Comparison of ENCODE assay signal across 9 mouse cellular contexts in the genomic region with DNA sequence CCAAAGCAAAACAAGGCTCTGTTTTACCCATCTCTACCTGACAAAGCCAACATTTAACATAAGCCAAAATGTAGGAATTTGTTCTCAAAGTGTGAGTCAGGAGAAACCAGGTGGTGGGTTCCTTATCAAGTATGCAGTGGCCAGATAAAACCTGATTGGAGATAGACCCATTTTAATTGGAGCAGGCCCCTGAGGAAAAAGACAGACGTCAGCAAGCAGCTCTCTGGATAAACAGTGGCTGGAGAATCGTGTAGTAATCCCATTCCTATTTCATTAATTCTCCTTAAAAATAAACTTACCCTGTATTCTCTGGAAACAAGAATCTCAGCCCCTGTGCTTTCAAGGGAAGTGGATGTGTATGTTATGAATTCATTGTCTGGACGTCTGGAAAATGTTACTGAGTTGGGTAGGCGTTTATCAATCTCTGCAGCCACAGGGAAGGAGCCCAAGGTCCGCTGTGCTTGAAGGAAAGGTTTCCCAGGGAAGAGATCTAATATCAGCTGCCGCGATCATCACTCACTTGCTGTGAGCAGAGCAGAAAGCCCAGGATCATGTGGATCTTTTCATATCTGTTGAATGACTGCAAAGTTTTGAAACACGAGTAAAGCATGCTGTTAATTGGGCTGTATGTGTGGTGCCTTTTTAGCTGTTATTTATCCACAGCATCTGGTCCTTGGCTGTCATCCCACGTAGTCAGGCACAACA.
DNase-seq lines count a peak whose midpoint lies in the region; ATAC-seq and TF ChIP-seq lines count a peak whose summit lies in the region.
"Had no signal": no experiment of that assay in that cellular context is flagged by ENCODE, and none has a peak within 500 bp of the region (broad histone marks: within the 10 kb centered on the region; RNA-seq: fewer than 3 reads in every experiment).

No protein-coding gene starts in this region.

- H3K4me3 ChIP-seq in gastrocnemius, adult 2 months = 0 out of 2 replicates have a peak overlapping the region, but pooled peaks have one; percentile 11
- no peak overlapping the region for H3K4me3 ChIP-seq in midbrain, postnatal 0 days (ENCODE audit: low read depth, low read length)
- H3K4me3 ChIP-seq in midbrain, embryonic 15.5 days = no peak overlapping the region
- H3K4me3 ChIP-seq in kidney, postnatal 0 days (replicated peaks; ENCODE audit: low read depth, low read length) = no peak overlapping the region
- H3K4me3 ChIP-seq in stomach, postnatal 0 days (ENCODE audit: low read depth, low read length) = no peak overlapping the region

- no peaks in the 10 kb centered on the region for H3K36me3 ChIP-seq in midbrain, postnatal 0 days (ENCODE audit: insufficient read depth, low read length)
- H3K36me3 ChIP-seq in midbrain, embryonic 15.5 days (replicated peaks) = no peaks in the 10 kb centered on the region
- H3K36me3 ChIP-seq in kidney, postnatal 0 days (ENCODE audit: insufficient read depth, low read length) = no peaks in the 10 kb centered on the region
- no peaks in the 10 kb centered on the region for H3K36me3 ChIP-seq in stomach, postnatal 0 days (ENCODE audit: control insufficient read depth, insufficient read depth, low read length)

- H3K27ac ChIP-seq in gastrocnemius, adult 2 months = peak overlapping the region; percentile 68
- H3K27ac ChIP-seq in midbrain, postnatal 0 days (ENCODE audit: low read depth, low read length) = no peak overlapping the region
- H3K27ac ChIP-seq in midbrain, embryonic 15.5 days = no peak overlapping the region
- peak overlapping the region; percentile 50; the same call in 1 of the 2 replicates for H3K27ac ChIP-seq in kidney, postnatal 0 days
- H3K27ac ChIP-seq in stomach, postnatal 0 days (replicated peaks) = no peak overlapping the region

- no peak overlapping the region for H3K9ac ChIP-seq in midbrain, postnatal 0 days (replicated peaks; ENCODE audit: low read length, poor library complexity, severe bottlenecking)
- no peak overlapping the region for H3K9ac ChIP-seq in midbrain, embryonic 15.5 days
- H3K9ac ChIP-seq in kidney, postnatal 0 days (ENCODE audit: low read depth, low read length) = no peak overlapping the region
- no peak overlapping the region for H3K9ac ChIP-seq in stomach, postnatal 0 days (ENCODE audit: low read length)

- 55% methylated on average over 9 of the region's 9 CpGs for WGBS in midbrain, postnatal 0 days
- WGBS in midbrain, embryonic 15.5 days = 64% methylated on average over 9 of the region's 9 CpGs
- 35% methylated on average over 9 of the region's 9 CpGs for WGBS in kidney, postnatal 0 days
- WGBS in stomach, postnatal 0 days = 26% methylated on average over 9 of the region's 9 CpGs

- no peaks in the 10 kb centered on the region for H3K27me3 ChIP-seq in midbrain, postnatal 0 days (ENCODE audit: insufficient read depth, low read length)
- H3K27me3 ChIP-seq in midbrain, embryonic 15.5 days (replicated peaks) = no peaks in the 10 kb centered on the region
- no peaks in the 10 kb centered on the region for H3K27me3 ChIP-seq in kidney, postnatal 0 days (ENCODE audit: insufficient read depth, low read length)
- H3K27me3 ChIP-seq in stomach, postnatal 0 days (ENCODE audit: control insufficient read depth, insufficient read depth, low read length) = no peaks in the 10 kb centered on the region

- ATAC-seq in midbrain, postnatal 0 days (ENCODE audit: low FRiP score) = no peak
- ATAC-seq in midbrain, embryonic 15.5 days (replicated peaks) = no peak
- ATAC-seq in kidney, postnatal 0 days (replicated peaks; ENCODE audit: low FRiP score, low read depth) = no peak
- peak; percentile 24; the same call in 1 of the 2 replicates for ATAC-seq in stomach, postnatal 0 days (ENCODE audit: low FRiP score, low TSS enrichment)

- intact Hi-C loops in gastrocnemius, adult 2 months (cut with DNase I) = no loop called here

- no peaks in the 10 kb centered on the region for H3K4me1 ChIP-seq in midbrain, postnatal 0 days (ENCODE audit: insufficient read depth, low read length)
- H3K4me1 ChIP-seq in midbrain, embryonic 15.5 days = no peaks in the 10 kb centered on the region
- no peaks in the 10 kb centered on the region for H3K4me1 ChIP-seq in kidney, postnatal 0 days (replicated peaks; ENCODE audit: insufficient read depth, low read length)
- H3K4me1 ChIP-seq in stomach, postnatal 0 days (replicated peaks; ENCODE audit: control insufficient read depth, insufficient read depth) = no peaks in the 10 kb centered on the region

- no peak overlapping the region for H3K4me2 ChIP-seq in midbrain, postnatal 0 days (ENCODE audit: low read depth, low read length, poor library complexity, severe bottlenecking)
- no peak overlapping the region for H3K4me2 ChIP-seq in midbrain, embryonic 15.5 days
- no peak overlapping the region for H3K4me2 ChIP-seq in kidney, postnatal 0 days (ENCODE audit: low read length)
- no peak overlapping the region for H3K4me2 ChIP-seq in stomach, postnatal 0 days (replicated peaks; ENCODE audit: low read depth)

- H3K9me3 ChIP-seq in midbrain, postnatal 0 days (ENCODE audit: low read length) = no peaks in the 10 kb centered on the region
- no peaks in the 10 kb centered on the region for H3K9me3 ChIP-seq in midbrain, embryonic 15.5 days
- no peaks in the 10 kb centered on the region for H3K9me3 ChIP-seq in kidney, postnatal 0 days (replicated peaks; ENCODE audit: low read length)
- H3K9me3 ChIP-seq in stomach, postnatal 0 days (ENCODE audit: control insufficient read depth, low read length) = no peaks in the 10 kb centered on the region

- no peak for TF ChIP-seq CTCF in gastrocnemius, adult 2 months (IDR thresholded peaks at IDR 0.05)
- TF ChIP-seq CTCF in midbrain, postnatal 0 days (IDR thresholded peaks at IDR 0.05) = no peak
- TF ChIP-seq CTCF in kidney, postnatal 0 days (IDR thresholded peaks at IDR 0.05; ENCODE audit: low read depth) = no peak
- no peak for TF ChIP-seq CTCF in stomach, postnatal 0 days (IDR thresholded peaks at IDR 0.05; ENCODE audit: low read depth)

- no peak for TF ChIP-seq EP300 in stomach, postnatal 0 days (optimal IDR thresholded peaks at IDR 0.05)

- DNase-seq in gastrocnemius, adult 2 months = no peak
- DNase-seq in gastrocnemius, adult 18-20 months (ENCODE audit: low spot score) = no peak
- peak; percentile 18 for DNase-seq in midbrain, postnatal 0 days (ENCODE audit: low spot score)
- DNase-seq in kidney, postnatal 0 days (ENCODE audit: low spot score) = peak; percentile 60
- DNase-seq in stomach, postnatal 0 days (ENCODE audit: low spot score) = no peak
- no peak for DNase-seq in B cell, adult 2 months
- no peak for DNase-seq in spleen, adult 18-20 months
- DNase-seq: right cerebral cortex, adult 18-20 months had no signal

Comparison
In these comparisons a context has a peak if more than half of its experiments do, and no peak if none do; other contexts are left out.
1. DNase-seq: peak in midbrain, postnatal 0 days (single experiment) and kidney, postnatal 0 days (single experiment); none in gastrocnemius, adult 2 months (single experiment), gastrocnemius, adult 18-20 months (single experiment), stomach, postnatal 0 days (single experiment), B cell, adult 2 months (0 of 2) and spleen, adult 18-20 months (0 of 2).
2. H3K27ac ChIP-seq: peak in gastrocnemius, adult 2 months (single experiment) and kidney, postnatal 0 days (single experiment); none in midbrain, postnatal 0 days (single experiment), midbrain, embryonic 15.5 days (single experiment) and stomach, postnatal 0 days (single experiment).